Mouse (Mus musculus) gastrocnemius, adult 18-20 months (tissue): ENCODE data around the gene Kdm6a. TPM values are rescaled to one million over a fixed set of nuclear protein-coding genes. Genes with fewer than 3 reads are reported as not detected.

Experiments
- total RNA-seq, 2 experiments: library from RNA; stranded (reverse); gene quantifications; 2 replicates each; pipeline ENCODE4 v1.2.3; 2021

Kdm6a gene
- total RNA-seq, 2 experiments from 2014 or later: 16.7 to 32.4 TPM

Other genes starting within 250 kb of the Kdm6a start
- not detected for gene Dusp21, start 16.7 kb upstream of the Kdm6a start, total RNA-seq